Mouse (Mus musculus) forebrain, embryonic 14.5 days (tissue): ENCODE results near the gene Rps8. TPM values are rescaled to one million over a fixed set of nuclear protein-coding genes. Genes with fewer than 3 reads are reported as not detected.
A peak's percentile ranks its signal among the peaks of the same experiment; 100 is the strongest.

Source experiments
- ATAC-seq: fragments of 200-750 bp; cut with Nextera tagmentation; 2 replicates; pipeline ENCODE4 v1.8.0; 2017; ENCODE audit warnings: mild to moderate bottlenecking, moderate library complexity
- DNase-seq: peaks from one replicate; pipeline ENCODE4 v3.0.0-alpha.2; 2015; ENCODE audit warnings: low spot score
- H3K27ac ChIP-seq: fragments of 300-500 bp; sonication (generic); 2 replicates; pipeline ENCODE4 v1.5.1; 2014; ENCODE audit warnings: low read depth, mild to moderate bottlenecking, control low read depth, low read length, moderate library complexity
- H3K27me3 ChIP-seq: fragments of 300-500 bp; sonication (generic); replicated peaks from 2 replicates; pipeline ENCODE4 v1.6.1; 2014; ENCODE audit warnings: low read length, control low read depth, mixed read lengths; ENCODE audit not compliant: control insufficient read depth, insufficient read depth
- H3K36me3 ChIP-seq: fragments of 300-500 bp; sonication (generic); 2 replicates; pipeline ENCODE4 v1.6.1; 2014; ENCODE audit warnings: low read length, control low read depth; ENCODE audit not compliant: control insufficient read depth, insufficient read depth
- H3K4me1 ChIP-seq: fragments of 300-500 bp; sonication (generic); 2 replicates; pipeline ENCODE4 v1.6.1; 2014; ENCODE audit warnings: antibody characterized with exemption, low read length, control low read depth; ENCODE audit not compliant: control insufficient read depth, insufficient read depth
- H3K4me2 ChIP-seq: fragments of 300-500 bp; sonication (generic); 2 replicates; pipeline ENCODE4 v1.6.1; 2014; ENCODE audit warnings: mild to moderate bottlenecking, control low read depth, low read length
- H3K4me3 ChIP-seq: fragments of 300-500 bp; sonication (generic); 2 replicates; pipeline ENCODE4 v1.5.1; 2014; ENCODE audit warnings: low read depth, low read length, control low read depth
- H3K9ac ChIP-seq: fragments of 300-500 bp; sonication (generic); 2 replicates; pipeline ENCODE4 v1.6.1; 2014; ENCODE audit warnings: mild to moderate bottlenecking, low read length, control low read depth, moderate library complexity
- H3K9me3 ChIP-seq: fragments of 300-500 bp; sonication (generic); replicated peaks from 2 replicates; pipeline ENCODE4 v1.6.1; 2016; ENCODE audit warnings: low read length, control low read depth, mixed read lengths; ENCODE audit not compliant: control insufficient read depth
- WGBS: fragments of 180-500 bp; shearing (Covaris S2); extraction: QIAGEN DNeasy Blood & Tissue Kit; methylation state at CpG from one replicate; pipeline ENCODE4 v1.1.7; 2014; 5-methylcytosine and 5-hydroxymethylcytosine counted together
- polyA plus RNA-seq: library from polyadenylated mRNA; unstranded; fragments of >200 nt; fragmentation: Nextera tagmentation; extraction: Ambion mirVana; gene quantifications from 2 replicates; pipeline ENCODE4 v1.2.1, GENCODE M21; 2014

Gene Rps8
- polyA plus RNA-seq: 621 and 797 TPM in 2 replicates

GRCm38 (mm10) chr4:117155792-117156355 lies at the start of gene Rps8:
Gene Rps8 (minus strand): TSS chr4:117156243.
- H3K36me3 ChIP-seq: peaks cover 48% of the 10 kb centered on the region
- H3K27ac ChIP-seq: peak within 1 kb of the TSS; percentile 94
- peak within 1 kb of the TSS; percentile 89 for H3K4me2 ChIP-seq
- no peaks in the 10 kb centered on the region for H3K9me3 ChIP-seq
- H3K9ac ChIP-seq: peak within 1 kb of the TSS; percentile 97
- ATAC-seq (peak; percentile 95), DNase-seq (peak; percentile 96)
- H3K4me3 ChIP-seq: peak within 1 kb of the TSS; percentile 97
- WGBS: under 1% methylated on average over 52 of the region's 52 CpGs
- no peaks in the 10 kb centered on the region for H3K27me3 ChIP-seq
- H3K4me1 ChIP-seq: no peaks in the 10 kb centered on the region

DNA sequence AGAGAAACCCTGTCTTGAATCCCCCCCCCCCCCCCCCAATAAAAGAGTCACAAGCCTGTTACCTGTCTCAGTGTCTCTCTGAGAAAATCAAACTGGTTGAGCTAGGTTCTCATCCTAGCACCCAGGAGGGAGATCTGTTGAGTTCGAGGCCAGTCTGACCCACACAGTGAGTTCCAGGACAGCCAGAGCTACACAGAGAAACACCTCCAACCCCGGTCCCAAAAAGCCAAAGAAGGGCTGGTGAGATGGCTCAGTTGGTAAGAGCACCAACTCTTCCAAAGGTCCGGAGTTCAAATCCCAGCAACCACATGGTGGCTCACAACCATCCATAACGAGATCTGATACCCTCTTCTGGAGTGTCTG lies 46.9 kb upstream of the Rps8 start:
- H3K36me3 ChIP-seq: no peaks in the 10 kb centered on the region
- no peaks in the 10 kb centered on the region for H3K9me3 ChIP-seq
- DNase-seq: no peak
- H3K4me3 ChIP-seq: no peak overlapping the region
- ATAC-seq: no peak
- 67% methylated on average over 4 of the region's 4 CpGs for WGBS
- H3K4me2 ChIP-seq: no peak overlapping the region
- H3K27ac ChIP-seq: 0 out of 2 replicates have a peak overlapping the region, but pooled peaks have one; percentile 27
- no peak overlapping the region for H3K9ac ChIP-seq
- no peaks in the 10 kb centered on the region for H3K4me1 ChIP-seq
- no peaks in the 10 kb centered on the region for H3K27me3 ChIP-seq

- Histone ChIP-seq H3K36me3 (no peaks in the 10 kb centered on the region), H3K4me3 (peak overlapping the region; percentile 21), H3K9me3 (no peaks in the 10 kb centered on the region), H3K4me2 (peak overlapping the region; percentile 46), H3K9ac (peak overlapping the region; percentile 10; the same call in 1 of the 2 replicates), H3K4me1 (no peaks in the 10 kb centered on the region), H3K27me3 (no peaks in the 10 kb centered on the region), H3K27ac (0 out of 2 replicates have a peak overlapping the region, but pooled peaks have one; percentile 27)
- 1% methylated on average over 25 of the region's 25 CpGs for WGBS
- ATAC-seq (peak; percentile 79), DNase-seq (peak; percentile 90)
These were observed 46.3 kb upstream of the Rps8 start for GRCm38 (mm10) chr4:117202046-117202991.

GRCm38 (mm10) chr4:117191804-117192203 lies 35.8 kb upstream of the Rps8 start:
- whole genome bisulfite sequencing: 95% methylated on average over 14 of the region's 14 CpGs

DNA sequence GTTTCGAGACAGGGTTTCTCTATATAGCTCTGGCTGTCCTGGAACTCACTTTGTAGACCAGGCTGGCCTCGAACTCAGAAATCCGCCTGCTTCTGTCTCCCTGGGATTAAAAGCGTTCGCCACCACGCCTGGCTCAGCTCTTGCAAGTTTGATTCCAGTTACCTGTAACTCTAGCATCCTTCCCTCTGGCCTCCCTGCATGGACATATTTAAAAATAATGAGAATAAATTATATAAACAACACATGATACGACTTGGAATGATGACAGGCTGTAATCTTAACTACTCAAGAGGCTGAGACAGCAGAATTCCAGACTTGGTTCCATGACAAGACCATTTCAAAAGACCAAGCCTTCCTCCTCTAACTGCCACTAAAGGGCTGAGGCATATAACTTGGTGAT lies 34.6 kb upstream of the Rps8 start:
- WGBS: 63% methylated on average over 7 of the region's 7 CpGs
- Histone ChIP-seq H3K36me3 (no peaks in the 10 kb centered on the region), H3K4me3 (no peak overlapping the region), H3K9me3 (no peaks in the 10 kb centered on the region), H3K27ac (no peak overlapping the region), H3K4me2 (no peak overlapping the region), H3K4me1 (no peaks in the 10 kb centered on the region; the same call in 1 of the 2 replicates), H3K27me3 (no peaks in the 10 kb centered on the region), H3K9ac (peak overlapping the region; percentile 60; the same call in 1 of the 2 replicates)
- DNase-seq (no peak), ATAC-seq (no peak)

More at GRCm38 (mm10) chr4:117191804-117192203, 35.8 kb upstream of the Rps8 start:
- Histone ChIP-seq H3K9ac (no peak overlapping the region), H3K4me1 (no peaks in the 10 kb centered on the region; the same call in 1 of the 2 replicates), H3K27me3 (no peaks in the 10 kb centered on the region), H3K9me3 (no peaks in the 10 kb centered on the region), H3K27ac (no peak overlapping the region), H3K36me3 (no peaks in the 10 kb centered on the region), H3K4me2 (no peak overlapping the region), H3K4me3 (no peak overlapping the region)
- ATAC-seq (no peak), DNase-seq (no peak)

DNA sequence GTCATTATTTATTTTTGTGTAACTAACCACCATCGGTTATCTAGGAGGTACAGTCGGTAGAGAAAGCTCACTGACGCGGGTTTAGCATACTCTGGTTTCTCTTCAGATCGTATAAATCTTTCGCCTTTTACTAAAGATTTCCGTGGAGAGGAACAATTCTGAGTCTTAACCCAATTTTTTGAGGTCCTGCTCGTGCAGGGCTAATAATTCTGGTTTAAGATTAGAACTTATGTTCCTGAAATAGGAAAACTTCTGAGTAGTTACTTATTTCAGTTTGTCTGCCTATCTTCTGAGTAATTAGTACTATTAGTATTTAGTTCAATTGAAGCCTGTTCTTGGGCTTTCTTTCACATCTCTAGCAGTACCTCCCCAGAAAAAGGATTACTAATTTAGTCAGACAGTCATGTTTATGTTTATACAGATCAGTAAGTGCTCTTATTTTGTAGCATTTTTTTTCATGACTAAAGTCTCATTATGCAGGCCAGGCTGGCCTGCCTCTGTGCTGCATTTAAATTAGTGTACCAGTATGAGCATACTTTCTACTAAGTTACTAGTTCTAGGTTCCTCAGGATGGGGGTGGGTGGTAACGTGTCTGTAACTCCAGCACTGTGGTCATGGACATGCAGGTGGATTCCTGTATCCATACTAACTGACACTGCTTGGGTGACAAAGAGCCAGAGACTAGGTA lies 34.0 kb upstream of the Rps8 start:
- no peaks in the 10 kb centered on the region for H3K36me3 ChIP-seq
- peak overlapping the region; percentile 70 for H3K27ac ChIP-seq
- peak overlapping the region; percentile 39 for H3K4me2 ChIP-seq
- H3K4me3 ChIP-seq: peak overlapping the region; percentile 12
- H3K9ac ChIP-seq: peak overlapping the region; percentile 60
- H3K9me3 ChIP-seq: no peaks in the 10 kb centered on the region
- DNase-seq (peak; percentile 93), ATAC-seq (peak; percentile 91)
- under 1% methylated on average over 9 of the region's 9 CpGs for WGBS
- no peaks in the 10 kb centered on the region; the same call in 1 of the 2 replicates for H3K4me1 ChIP-seq
- no peaks in the 10 kb centered on the region for H3K27me3 ChIP-seq

GRCm38 (mm10) chr4:117189382-117189855 lies 33.4 kb upstream of the Rps8 start:
- Histone ChIP-seq H3K9ac (peak overlapping the region; percentile 60), H3K4me1 (no peaks in the 10 kb centered on the region; the same call in 1 of the 2 replicates), H3K27me3 (no peaks in the 10 kb centered on the region), H3K27ac (peak overlapping the region; percentile 70; the same call in 1 of the 2 replicates), H3K36me3 (no peaks in the 10 kb centered on the region), H3K4me2 (peak overlapping the region; percentile 39), H3K4me3 (peak overlapping the region; percentile 12), H3K9me3 (no peaks in the 10 kb centered on the region)
- 2% methylated on average over 16 of the region's 16 CpGs for WGBS
- DNase-seq: peak; percentile 93
- ATAC-seq: peak; percentile 76

DNA sequence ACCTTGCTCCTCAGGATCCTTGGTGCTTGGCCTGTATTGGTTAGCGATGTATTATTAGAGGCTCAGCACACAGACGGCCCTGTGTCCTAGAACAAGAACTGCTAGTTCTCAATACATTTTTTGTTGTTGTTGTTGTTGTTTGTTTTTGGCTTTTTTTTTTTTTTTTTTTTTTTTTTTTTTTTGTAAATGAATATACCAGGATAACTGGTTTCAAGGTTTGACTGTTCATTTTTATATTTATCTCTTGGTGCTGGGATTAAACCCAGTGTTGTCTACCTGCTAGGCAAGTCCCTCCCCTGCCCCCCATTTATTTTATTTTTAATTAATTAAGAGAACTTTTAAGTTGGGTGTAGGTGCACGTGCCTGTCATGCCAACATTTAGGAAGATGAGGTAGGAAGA lies 32.9 kb upstream of the Rps8 start:
- Histone ChIP-seq H3K9ac (peak overlapping the region; percentile 60; the same call in 1 of the 2 replicates), H3K4me2 (peak overlapping the region; percentile 39), H3K27me3 (no peaks in the 10 kb centered on the region), H3K36me3 (no peaks in the 10 kb centered on the region), H3K4me3 (peak overlapping the region; percentile 12), H3K9me3 (no peaks in the 10 kb centered on the region), H3K4me1 (no peaks in the 10 kb centered on the region; the same call in 1 of the 2 replicates), H3K27ac (no peak overlapping the region)
- no peak for DNase-seq
- WGBS: 54% methylated on average over 3 of the region's 3 CpGs
- no peak for ATAC-seq
